Mouse (Mus musculus): Measurements from ENCODE around the gene Smyd4.
A peak's percentile ranks its signal among the peaks of the same experiment; 100 is the strongest.

Smyd4 gene

DNA sequence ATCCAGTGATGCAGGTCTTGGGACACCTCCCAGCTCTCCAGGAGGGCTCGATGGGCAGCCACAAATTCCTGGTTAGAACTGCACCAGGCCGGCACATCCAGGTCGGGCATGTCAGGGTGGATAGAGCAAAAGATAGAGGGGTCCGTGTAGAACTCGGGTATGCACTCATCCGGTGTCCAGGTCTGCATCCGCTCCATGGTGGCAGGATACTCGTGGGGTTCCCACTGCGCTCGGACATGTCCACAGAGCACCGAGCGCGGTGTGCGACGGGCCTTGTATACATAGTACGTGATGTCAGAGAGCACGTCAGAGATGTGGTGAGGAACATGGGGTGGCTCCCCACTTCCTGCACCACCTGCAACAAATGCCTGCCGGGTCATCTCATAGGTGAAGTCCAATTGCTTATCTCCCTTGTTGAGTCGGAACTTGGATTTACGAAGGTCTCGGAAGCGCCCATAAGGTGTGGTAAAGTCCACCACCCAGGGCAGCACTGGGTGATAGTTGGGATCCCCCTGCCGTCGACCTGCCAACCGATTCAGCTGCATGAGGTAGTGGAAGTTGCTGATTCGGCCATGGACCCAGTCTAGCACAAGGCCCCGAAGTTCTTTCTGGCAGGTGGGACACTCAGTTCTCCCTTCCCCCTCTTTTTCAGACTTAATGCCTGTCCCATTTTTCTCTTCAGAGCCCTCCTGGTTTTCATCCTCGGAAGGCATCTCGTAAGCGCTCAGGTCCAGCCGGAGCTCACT lies 104.8 kb downstream of the Smyd4 start:
- DNase-seq (ENCODE audit: low spot score): no peak

GRCm38 (mm10) chr11:75453991-75454930 lies 106.0 kb downstream of the Smyd4 start, which contains the start of gene Wdr81:
Gene Wdr81, minus strand, starts transcription at chr11:75454717.
- peak; percentile 87 for DNase-seq (ENCODE audit: low spot score)

Measured in T-cell, adult 2 months (primary cell).